In the genomic region with DNA sequence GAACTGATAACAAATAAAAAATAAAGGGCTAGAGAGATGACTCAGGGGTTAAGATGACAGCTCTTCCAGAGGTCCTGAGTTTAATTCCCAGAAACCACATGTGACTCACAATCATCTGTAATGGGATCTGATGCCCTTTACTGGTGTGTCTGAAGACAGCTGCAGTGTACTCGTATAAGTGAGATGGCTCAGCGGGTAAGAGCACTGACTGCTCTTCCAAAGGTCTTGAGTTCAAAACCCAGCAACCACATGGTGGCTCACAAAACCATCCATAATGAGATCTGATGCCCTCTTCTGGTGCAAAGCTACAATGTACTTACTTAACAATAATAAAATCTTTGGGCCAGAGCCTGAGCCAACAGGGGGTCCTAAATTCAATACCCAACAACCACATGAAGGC, we compare ENCODE assay signal across 1 mouse cellular context.
TF ChIP-seq lines count a peak whose summit lies in the region.

No protein-coding gene starts in this region.

TF ChIP-seq in myocyte, 11 proteins besides CTCF, POLR2A, EP300 and RAD21 (continued from another document):
- TF ChIP-seq MYOG (IDR thresholded peaks at IDR 0.05; ENCODE audit: control insufficient read depth in 1 of 3, insufficient read depth in 1 of 3, insufficient read length in 2 of 3, low read depth in 2 of 3) (peak in 1 of 3 experiments; percentile 49), POLR2AphosphoS2 (IDR thresholded peaks at IDR 0.05; ENCODE audit: insufficient read length, low read depth) (no peak), SRF (IDR thresholded peaks at IDR 0.05; ENCODE audit: control insufficient read depth, insufficient read length, low read depth) (no peak), REST (IDR thresholded peaks at IDR 0.05; ENCODE audit: insufficient read depth, insufficient read length) (no peak), TCF12 (IDR thresholded peaks at IDR 0.05; ENCODE audit: insufficient read depth, poor library complexity, severe bottlenecking) (peak; percentile 20)
